Mouse (Mus musculus): ENCODE results near the gene Gtpbp8. TPM values are rescaled to one million over a fixed set of nuclear protein-coding genes. Genes with fewer than 3 reads are reported as not detected.

Gene Gtpbp8
- polyA plus RNA-seq, 1 experiment from 2014 or later = 34.3 TPM

GRCm38 (mm10) chr16:44765555-44766319, 19.6 kb upstream of the Gtpbp8 start, which contains the start of gene Cd200r1:
Gene Cd200r1, plus strand, starts transcription at chr16:44765736.
- H3K9ac ChIP-seq = no peak within 1 kb of the TSS
- no peaks in the 10 kb centered on the region for H3K4me1 ChIP-seq
- H3K27me3 ChIP-seq = no peaks in the 10 kb centered on the region
- H3K4me2 ChIP-seq (replicated peaks) = no peak within 1 kb of the TSS
- H3K27ac ChIP-seq = no peak within 1 kb of the TSS
- no peak within 1 kb of the TSS for H3K4me3 ChIP-seq
- H3K9me3 ChIP-seq (replicated peaks) = no peaks in the 10 kb centered on the region
- no peaks in the 10 kb centered on the region for H3K36me3 ChIP-seq
- 81% methylated on average over 22 of the region's 22 CpGs for WGBS
- ATAC-seq (ENCODE audit: low FRiP score) = no peak

DNA sequence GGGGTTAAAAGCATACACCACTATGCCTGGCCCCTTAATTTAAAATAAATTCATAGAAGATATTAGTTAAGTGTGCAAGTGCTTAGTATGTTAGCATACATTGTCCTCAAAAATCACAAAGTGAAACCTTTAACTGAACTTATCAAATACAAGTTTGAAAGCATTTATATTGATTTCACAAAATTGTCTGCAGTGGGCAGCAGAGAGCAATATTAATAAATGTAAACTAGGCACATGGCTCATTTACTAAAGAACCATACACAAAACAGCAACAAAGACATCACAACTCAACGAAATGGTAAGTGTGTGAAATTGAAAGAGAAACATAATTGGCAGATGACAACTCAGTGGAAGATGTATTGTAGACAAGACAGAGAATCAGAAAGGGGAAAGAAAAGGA, 15.6 kb upstream of the Gtpbp8 start:
- H3K27me3 ChIP-seq = no peaks in the 10 kb centered on the region
- H3K36me3 ChIP-seq = no peaks in the 10 kb centered on the region
- no peak overlapping the region for H3K9ac ChIP-seq
- no peak overlapping the region for H3K4me3 ChIP-seq
- no peaks in the 10 kb centered on the region for H3K9me3 ChIP-seq (replicated peaks)
- WGBS = 60% methylated on average over 1 of the region's 1 CpGs
- no peak overlapping the region for H3K4me2 ChIP-seq (replicated peaks)
- no peaks in the 10 kb centered on the region for H3K4me1 ChIP-seq
- no peak overlapping the region for H3K27ac ChIP-seq
- ATAC-seq (ENCODE audit: low FRiP score) = no peak

GRCm38 (mm10) chr16:44757700-44758099, 11.5 kb upstream of the Gtpbp8 start:
- H3K27me3 ChIP-seq = no peaks in the 10 kb centered on the region
- no peaks in the 10 kb centered on the region for H3K36me3 ChIP-seq
- no peaks in the 10 kb centered on the region for H3K9me3 ChIP-seq (replicated peaks)
- no peak overlapping the region for H3K27ac ChIP-seq
- WGBS = 91% methylated on average over 8 of the region's 8 CpGs
- ATAC-seq (ENCODE audit: low FRiP score) = no peak
- no peaks in the 10 kb centered on the region for H3K4me1 ChIP-seq
- H3K9ac ChIP-seq = no peak overlapping the region
- no peak overlapping the region for H3K4me2 ChIP-seq (replicated peaks)
- H3K4me3 ChIP-seq = no peak overlapping the region

GRCm38 (mm10) chr16:44748007-44748406, 1.8 kb upstream of the Gtpbp8 start:
- H3K4me3 ChIP-seq = no peak overlapping the region
- H3K27me3 ChIP-seq = no peaks in the 10 kb centered on the region
- WGBS = 59% methylated on average over 3 of the region's 3 CpGs
- no peak for ATAC-seq (ENCODE audit: low FRiP score)
- H3K4me2 ChIP-seq (replicated peaks) = no peak overlapping the region
- H3K9me3 ChIP-seq (replicated peaks) = no peaks in the 10 kb centered on the region
- no peak overlapping the region for H3K9ac ChIP-seq
- no peak overlapping the region for H3K27ac ChIP-seq
- H3K4me1 ChIP-seq = peaks cover 12% of the 10 kb centered on the region
- H3K36me3 ChIP-seq = no peaks in the 10 kb centered on the region

- Histone ChIP-seq H3K27ac (peak overlapping the region; percentile 96), H3K4me3 (peak overlapping the region; percentile 86), H3K4me1 (peaks cover 12% of the 10 kb centered on the region), H3K4me2 (replicated peaks) (peak overlapping the region; percentile 78), H3K9me3 (replicated peaks) (no peaks in the 10 kb centered on the region), H3K36me3 (peaks cover 9% of the 10 kb centered on the region), H3K27me3 (no peaks in the 10 kb centered on the region), H3K9ac (peak overlapping the region; percentile 88)
- 0 out of 2 replicates have a peak, but pooled peaks have one; percentile 53 for ATAC-seq (ENCODE audit: low FRiP score)
- WGBS = 9% methylated on average over 14 of the region's 14 CpGs
These were observed 695 bp downstream of the Gtpbp8 start for GRCm38 (mm10) chr16:44745471-44745865.

DNA sequence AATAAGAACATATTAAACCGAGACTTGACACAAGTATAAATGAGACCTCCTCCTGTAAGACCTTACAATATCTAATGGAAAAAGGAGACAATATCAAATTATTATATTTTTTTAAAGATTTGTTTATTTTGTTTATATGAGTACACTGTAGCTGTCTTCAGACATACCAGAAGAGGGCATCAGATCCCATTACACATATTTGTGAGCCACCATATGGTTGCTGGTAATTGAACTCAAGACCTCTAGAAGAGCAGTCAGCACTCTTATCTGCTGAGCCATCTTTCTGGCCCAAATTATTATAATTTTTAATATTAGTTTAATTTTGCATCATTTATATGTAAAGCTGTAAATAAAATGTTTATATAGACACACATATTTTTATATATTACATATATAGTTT, 3.4 kb downstream of the Gtpbp8 start:
- WGBS = 93% methylated on average over 1 of the region's 1 CpGs
- Histone ChIP-seq H3K9me3 (replicated peaks) (no peaks in the 10 kb centered on the region), H3K9ac (no peak overlapping the region), H3K4me2 (replicated peaks) (no peak overlapping the region), H3K4me1 (peaks cover 12% of the 10 kb centered on the region), H3K27ac (no peak overlapping the region), H3K27me3 (no peaks in the 10 kb centered on the region), H3K36me3 (peaks cover 27% of the 10 kb centered on the region), H3K4me3 (no peak overlapping the region)
- ATAC-seq (ENCODE audit: low FRiP score) = no peak

DNA sequence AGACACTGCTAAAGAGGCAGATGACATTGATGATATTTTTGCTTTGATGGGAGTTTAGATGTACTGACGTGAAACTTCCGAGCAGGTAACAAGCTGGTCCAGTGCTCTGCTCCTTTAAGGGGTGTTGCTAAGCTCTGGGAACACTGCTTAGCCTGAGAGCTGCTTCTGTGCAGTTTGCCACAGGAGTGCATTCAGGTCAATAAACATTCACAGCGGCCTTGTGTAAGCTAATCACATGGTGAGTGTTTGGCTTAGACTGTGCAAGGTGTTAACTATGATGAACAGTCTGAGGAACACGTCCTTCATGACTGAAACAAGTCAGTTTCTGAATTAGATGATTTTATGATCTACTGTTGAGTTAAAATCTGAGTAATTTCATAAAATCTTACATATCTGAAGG, 10.0 kb downstream of the Gtpbp8 start:
- 86% methylated on average over 4 of the region's 4 CpGs for WGBS
- no peak overlapping the region for H3K9ac ChIP-seq
- no peaks in the 10 kb centered on the region for H3K9me3 ChIP-seq (replicated peaks)
- no peaks in the 10 kb centered on the region for H3K4me1 ChIP-seq
- H3K4me2 ChIP-seq (replicated peaks) = no peak overlapping the region
- H3K27ac ChIP-seq = no peak overlapping the region
- no peak for ATAC-seq (ENCODE audit: low FRiP score)
- H3K36me3 ChIP-seq = peaks cover 78% of the 10 kb centered on the region
- no peak overlapping the region for H3K4me3 ChIP-seq
- no peaks in the 10 kb centered on the region for H3K27me3 ChIP-seq

DNA sequence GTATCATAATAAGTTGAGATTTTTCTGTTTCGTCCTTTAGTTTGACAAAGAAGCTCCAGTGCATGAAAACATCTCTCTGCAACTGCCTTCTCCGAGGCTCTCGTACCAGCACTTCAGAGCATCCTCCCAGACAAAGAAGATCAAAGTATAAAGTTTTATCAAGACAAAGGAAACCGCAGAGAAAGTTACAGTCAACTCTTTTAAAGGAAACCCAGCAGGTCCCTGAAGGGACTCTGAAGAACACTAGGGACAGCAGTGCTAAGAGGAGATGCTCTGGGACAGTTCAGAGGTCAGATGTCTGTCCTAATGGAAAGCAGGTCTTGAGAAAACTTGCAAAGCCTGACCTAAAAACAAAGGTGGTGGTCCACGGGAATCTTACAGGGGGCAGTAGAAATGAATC, 10.5 kb downstream of the Gtpbp8 start:
- Histone ChIP-seq H3K27me3 (no peaks in the 10 kb centered on the region), H3K9ac (no peak overlapping the region), H3K9me3 (replicated peaks) (no peaks in the 10 kb centered on the region), H3K4me3 (no peak overlapping the region), H3K36me3 (peaks cover 81% of the 10 kb centered on the region), H3K4me1 (no peaks in the 10 kb centered on the region), H3K27ac (no peak overlapping the region), H3K4me2 (replicated peaks) (no peak overlapping the region)
- 90% methylated on average over 5 of the region's 5 CpGs for WGBS
- ATAC-seq (ENCODE audit: low FRiP score) = no peak

DNA sequence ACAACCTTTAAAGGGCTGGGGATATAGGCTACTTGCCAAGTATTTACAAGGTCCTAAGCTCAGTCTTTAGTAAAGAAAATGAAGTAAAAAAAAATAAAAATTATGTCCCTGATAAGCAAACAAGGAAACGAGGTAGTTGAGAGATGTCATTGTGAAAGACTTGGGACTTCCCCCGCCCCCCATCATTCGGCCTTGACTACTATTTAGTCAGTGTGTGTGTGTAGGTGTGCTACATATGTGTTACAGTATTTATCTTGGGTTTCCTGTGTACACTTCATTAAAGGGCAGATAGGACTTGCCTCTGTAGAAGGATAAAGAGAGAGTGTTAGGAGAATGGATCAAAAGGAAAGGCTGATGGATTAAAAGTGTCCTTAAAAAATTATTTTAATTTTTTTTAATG, 12.1 kb downstream of the Gtpbp8 start:
- Histone ChIP-seq H3K4me3 (no peak overlapping the region), H3K27me3 (no peaks in the 10 kb centered on the region), H3K4me1 (no peaks in the 10 kb centered on the region), H3K9me3 (replicated peaks) (no peaks in the 10 kb centered on the region), H3K9ac (no peak overlapping the region), H3K27ac (no peak overlapping the region), H3K36me3 (peaks cover 81% of the 10 kb centered on the region), H3K4me2 (replicated peaks) (no peak overlapping the region)
- 88% methylated on average over 3 of the region's 3 CpGs for WGBS
- ATAC-seq (ENCODE audit: low FRiP score) = no peak

GRCm38 (mm10) chr16:44727525-44727924, 18.6 kb downstream of the Gtpbp8 start:
- H3K4me3 ChIP-seq = no peak overlapping the region
- peaks cover 15% of the 10 kb centered on the region for H3K4me1 ChIP-seq
- no peaks in the 10 kb centered on the region for H3K27me3 ChIP-seq
- H3K9me3 ChIP-seq (replicated peaks) = no peaks in the 10 kb centered on the region
- WGBS = 95% methylated on average over 3 of the region's 3 CpGs
- H3K4me2 ChIP-seq (replicated peaks) = no peak overlapping the region
- no peak overlapping the region for H3K27ac ChIP-seq
- no peak for ATAC-seq (ENCODE audit: low FRiP score)
- H3K36me3 ChIP-seq = peaks cover 23% of the 10 kb centered on the region
- H3K9ac ChIP-seq = no peak overlapping the region

DNA sequence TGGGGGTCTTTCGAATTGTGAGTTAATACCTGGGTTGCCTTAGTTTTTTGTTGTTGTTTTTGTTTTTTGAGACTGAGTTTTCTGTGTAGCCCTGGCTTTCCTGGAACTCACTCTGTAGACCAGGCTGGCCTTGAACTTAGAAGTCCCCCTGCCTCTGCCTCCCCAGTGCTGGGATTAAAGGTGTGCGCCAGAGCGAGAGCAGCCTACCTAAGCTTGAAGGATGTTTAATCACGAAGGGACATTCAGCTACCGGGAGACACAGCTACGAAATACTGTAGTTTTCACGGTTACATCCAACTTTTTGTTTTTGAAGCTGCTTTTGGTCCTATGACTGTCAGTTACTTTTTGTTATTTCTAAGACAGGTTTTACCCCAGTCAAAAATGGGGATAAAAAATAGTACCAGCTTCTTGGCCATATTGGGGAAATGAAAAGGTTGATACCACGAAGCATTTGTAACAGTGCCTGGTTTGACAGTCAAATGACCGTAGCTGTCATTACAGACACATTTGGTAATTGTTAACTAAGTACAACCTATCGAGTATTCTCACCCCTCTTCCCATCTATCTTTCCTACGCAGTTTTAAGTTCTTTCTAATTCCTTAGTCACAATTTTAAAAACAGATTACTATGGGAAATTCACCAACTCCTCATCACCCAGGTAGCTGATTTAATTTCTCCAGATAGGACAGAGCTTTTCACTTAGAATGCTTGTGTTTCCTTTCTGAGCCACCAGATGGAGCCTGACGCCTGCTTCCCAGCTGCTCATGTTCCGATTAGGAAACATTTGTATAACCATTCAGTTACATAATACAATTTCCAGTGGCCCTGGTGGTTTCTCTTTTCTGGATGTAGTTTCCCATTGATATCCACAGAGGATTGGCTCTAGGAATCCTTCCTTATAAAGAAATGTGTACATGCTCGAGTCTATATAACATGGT, 20.6 kb downstream of the Gtpbp8 start:
- 52% methylated on average over 14 of the region's 14 CpGs for WGBS
- Histone ChIP-seq H3K27ac (no peak overlapping the region), H3K4me1 (peaks cover 15% of the 10 kb centered on the region), H3K36me3 (peaks cover 7% of the 10 kb centered on the region; the same call in 1 of the 2 replicates), H3K27me3 (no peaks in the 10 kb centered on the region), H3K4me2 (replicated peaks) (peak overlapping the region; percentile 75), H3K9me3 (replicated peaks) (no peaks in the 10 kb centered on the region), H3K4me3 (peak overlapping the region; percentile 81), H3K9ac (peak overlapping the region; percentile 84)
- ATAC-seq (ENCODE audit: low FRiP score) = no peak

GRCm38 (mm10) chr16:44724847-44725246, 21.3 kb downstream of the Gtpbp8 start:
- under 1% methylated on average over 14 of the region's 14 CpGs for WGBS
- peak overlapping the region; percentile 84 for H3K9ac ChIP-seq
- H3K4me3 ChIP-seq = peak overlapping the region; percentile 81
- H3K27ac ChIP-seq = peak overlapping the region; percentile 91
- peak overlapping the region; percentile 75 for H3K4me2 ChIP-seq (replicated peaks)
- no peaks in the 10 kb centered on the region for H3K9me3 ChIP-seq (replicated peaks)
- H3K27me3 ChIP-seq = no peaks in the 10 kb centered on the region
- ATAC-seq (ENCODE audit: low FRiP score) = peak; percentile 38
- H3K36me3 ChIP-seq = peaks cover 14% of the 10 kb centered on the region; the same call in 1 of the 2 replicates
- peaks cover 15% of the 10 kb centered on the region for H3K4me1 ChIP-seq
